Mouse (Mus musculus): ENCODE results near the gene Muc5b.
A peak's percentile ranks its signal among the peaks of the same experiment; 100 is the strongest.
"Not testable (repeated sequence)": the region's sequence is repeated elsewhere in the genome, so short reads cannot be mapped to it uniquely, and the experiment has no call there.

Gene Muc5b

DNA sequence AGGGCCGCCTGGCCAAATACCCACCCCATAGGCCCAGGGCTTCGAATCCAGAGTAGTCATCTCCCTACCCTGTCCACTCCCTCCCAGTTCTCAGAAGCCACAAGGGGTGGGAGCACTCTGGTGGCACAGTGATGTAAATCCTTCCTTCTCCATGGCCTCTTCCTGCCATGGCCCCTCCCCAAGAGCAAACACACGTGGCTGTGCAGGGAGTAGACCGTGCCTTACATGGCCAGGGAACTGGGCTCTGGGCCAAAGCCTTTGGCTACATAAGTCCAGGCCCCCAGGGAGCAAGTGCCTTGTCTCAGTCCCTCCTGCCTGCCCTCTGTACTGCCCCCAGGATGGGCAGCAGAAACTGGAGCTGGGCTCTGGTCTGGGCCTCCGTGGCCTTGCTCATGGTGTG is at the start of gene Muc5b:
TSS of gene Muc5b (plus strand) at position 292 of the 400 bp plus-strand sequence.
- DNase-seq (ENCODE audit: low spot score) = no peak

DNA sequence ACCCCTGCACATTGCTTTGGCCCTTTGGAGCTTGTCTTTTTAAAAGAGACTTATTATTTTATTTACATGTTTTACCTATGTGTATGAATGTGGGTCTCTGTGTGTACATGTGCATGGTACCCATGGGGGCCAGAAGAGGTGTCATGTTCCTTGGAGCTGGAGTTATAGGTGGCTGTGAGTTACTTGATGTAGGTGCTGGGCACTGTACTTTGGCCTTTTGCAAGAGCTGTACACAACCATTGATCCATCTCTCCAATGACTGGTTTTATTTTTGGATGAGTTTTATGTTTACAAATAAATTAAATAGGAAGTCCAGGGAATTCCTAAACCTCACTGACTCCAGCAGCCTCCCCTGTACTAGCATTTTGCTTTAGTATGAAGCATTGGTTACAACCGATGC is 44.6 kb upstream of the Muc5b start:
- DNase-seq (ENCODE audit: low spot score) = no peak

- DNase-seq (ENCODE audit: low spot score) = no peak
These were observed 35.7 kb upstream of the Muc5b start for GRCm38 (mm10) chr7:141803206-141803605.

- DNase-seq (ENCODE audit: low spot score) = no peak
These were observed 33.5 kb upstream of the Muc5b start for GRCm38 (mm10) chr7:141805384-141805783.

DNA sequence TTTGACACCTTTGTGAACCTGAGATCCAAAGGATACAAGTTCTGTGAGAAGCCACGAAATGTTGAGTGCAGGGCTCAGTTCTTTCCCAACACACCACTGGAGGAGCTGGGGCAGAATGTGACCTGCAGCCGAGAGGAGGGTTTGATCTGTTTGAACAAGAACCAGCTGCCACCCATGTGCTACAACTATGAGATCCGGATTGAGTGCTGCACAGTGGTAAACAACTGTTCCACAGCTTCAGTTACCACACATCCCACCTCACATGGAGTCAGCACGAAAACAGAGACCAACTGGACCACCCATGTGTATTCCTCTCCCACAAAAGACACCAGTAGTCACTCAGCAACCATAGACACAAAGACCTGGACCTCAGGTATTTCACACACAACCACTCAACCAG is 31.0 kb upstream of the Muc5b start:
- not testable (repeated sequence) for DNase-seq (ENCODE audit: low spot score)

GRCm38 (mm10) chr7:141809933-141810332 is 28.9 kb upstream of the Muc5b start:
- DNase-seq (ENCODE audit: low spot score) = not testable (repeated sequence)

DNA sequence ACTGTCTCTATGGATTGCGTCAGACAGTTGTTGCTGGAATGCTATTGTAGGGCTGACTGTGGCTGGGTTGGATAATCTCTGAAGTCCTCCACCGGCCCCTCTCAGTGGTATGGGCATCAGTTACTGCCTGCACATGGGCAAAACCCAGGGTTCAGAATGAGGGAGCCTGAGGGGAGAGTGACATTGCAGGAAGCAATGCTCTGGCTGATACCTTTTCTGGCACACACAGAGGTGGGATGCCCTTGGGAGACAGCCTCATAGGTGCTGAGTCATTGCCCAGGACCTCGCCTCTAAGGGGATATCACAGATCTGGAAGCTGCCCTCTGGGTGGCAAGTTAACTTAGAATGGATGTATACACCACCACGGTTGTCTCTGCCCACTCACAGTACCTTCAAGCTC is 25.5 kb upstream of the Muc5b start:
- DNase-seq (ENCODE audit: low spot score) = no peak

DNA sequence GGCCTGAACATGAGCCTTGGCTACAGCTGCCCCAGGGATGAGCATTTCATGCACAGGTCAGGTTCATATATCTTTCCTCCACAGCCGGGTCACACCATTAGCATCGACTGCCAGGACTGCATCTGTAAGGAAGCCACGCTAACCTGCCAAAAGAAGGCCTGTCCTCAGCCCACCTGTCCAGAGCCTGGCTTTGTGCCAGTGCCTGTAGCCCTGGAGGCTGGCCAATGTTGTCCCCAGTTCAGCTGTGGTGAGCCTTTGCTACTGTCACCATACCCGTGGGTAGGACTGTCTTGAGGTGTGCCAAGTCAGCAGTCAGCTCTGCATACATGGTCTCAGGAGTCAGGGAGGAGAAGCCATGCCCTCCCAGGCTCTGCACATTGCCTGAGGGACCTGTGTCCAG is 23.5 kb upstream of the Muc5b start:
- no peak for DNase-seq (ENCODE audit: low spot score)

- no peak for DNase-seq (ENCODE audit: low spot score)
These were observed 21.4 kb upstream of the Muc5b start for GRCm38 (mm10) chr7:141817355-141818075.

- peak; percentile 29 for DNase-seq (ENCODE audit: low spot score)
These were observed 20.6 kb upstream of the Muc5b start for GRCm38 (mm10) chr7:141818267-141818666.

DNA sequence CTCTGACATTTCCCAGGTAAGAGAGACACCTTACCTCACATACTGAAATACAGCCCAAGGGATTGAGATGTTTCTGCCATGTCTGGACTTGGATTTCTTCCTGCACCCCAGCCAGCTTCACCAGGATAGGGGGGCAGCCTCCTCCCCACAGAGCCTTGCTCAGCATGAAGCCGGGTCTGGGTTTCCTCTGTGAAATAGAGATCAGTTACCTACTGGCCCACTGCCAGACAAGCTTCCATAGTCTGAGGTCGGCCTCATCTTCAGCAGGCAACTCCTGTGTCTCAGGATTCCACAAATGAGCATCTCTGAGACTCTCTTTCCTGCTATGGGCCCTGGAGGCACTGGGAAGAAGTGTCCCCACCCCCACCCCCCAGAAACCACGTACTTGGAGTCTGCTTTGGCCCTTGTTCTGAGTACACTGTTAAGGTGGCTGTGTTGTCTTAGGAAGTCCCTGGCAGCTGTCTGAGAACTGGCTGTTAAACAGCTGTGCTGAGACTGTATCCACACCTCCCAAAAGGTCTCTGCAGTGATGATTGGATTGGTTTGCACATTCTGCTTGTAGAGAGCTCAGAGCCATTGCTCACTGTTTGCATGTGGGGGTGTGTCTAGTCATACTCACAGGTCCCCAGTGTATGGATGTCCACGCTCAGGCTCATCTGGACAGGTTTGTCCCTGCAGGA is 16.1 kb upstream of the Muc5b start:
- no peak for DNase-seq (ENCODE audit: low spot score)

DNA sequence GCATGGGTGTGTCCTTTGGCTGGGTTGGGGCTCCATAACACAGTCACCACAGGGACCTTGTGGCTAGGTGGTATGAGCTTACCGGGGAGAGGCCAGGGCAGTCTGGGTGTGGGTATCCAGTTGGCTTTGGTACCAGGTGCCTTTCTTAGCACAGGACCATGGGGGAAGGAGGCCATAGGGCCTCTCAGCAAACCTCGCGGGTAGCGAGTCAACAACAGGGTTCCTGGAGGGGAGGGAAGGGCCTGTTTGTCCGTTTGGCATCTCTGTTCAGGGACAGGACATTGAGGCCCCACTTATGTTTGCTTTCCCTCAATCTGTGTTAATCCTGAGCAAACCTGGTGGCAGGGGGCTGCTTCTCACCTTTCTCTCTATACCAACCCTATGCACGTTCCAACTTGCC is 15.2 kb upstream of the Muc5b start:
- DNase-seq (ENCODE audit: low spot score) = no peak

- no peak for DNase-seq (ENCODE audit: low spot score)
These were observed 14.5 kb upstream of the Muc5b start for GRCm38 (mm10) chr7:141824398-141824797.

DNA sequence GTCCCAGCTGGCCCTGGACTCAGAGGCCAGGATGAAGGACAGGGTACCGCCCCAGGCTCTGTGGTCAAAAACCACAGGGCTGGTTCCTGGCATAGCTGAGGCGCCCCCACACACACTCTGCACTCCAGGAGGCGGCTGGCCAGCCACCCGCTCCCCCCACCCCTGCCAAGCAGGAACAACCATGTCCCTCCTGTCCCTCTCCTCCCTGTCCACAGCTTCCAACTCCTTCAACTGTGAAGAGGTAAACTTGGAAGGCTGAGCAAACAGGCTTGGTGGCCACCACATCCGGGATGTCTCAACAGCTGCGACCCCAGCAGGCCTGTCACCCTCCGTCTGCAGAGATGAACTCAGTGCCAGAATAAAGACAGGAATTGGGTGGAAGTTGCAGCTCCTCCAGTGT is 2.9 kb upstream of the Muc5b start:
- DNase-seq (ENCODE audit: low spot score) = no peak

DNA sequence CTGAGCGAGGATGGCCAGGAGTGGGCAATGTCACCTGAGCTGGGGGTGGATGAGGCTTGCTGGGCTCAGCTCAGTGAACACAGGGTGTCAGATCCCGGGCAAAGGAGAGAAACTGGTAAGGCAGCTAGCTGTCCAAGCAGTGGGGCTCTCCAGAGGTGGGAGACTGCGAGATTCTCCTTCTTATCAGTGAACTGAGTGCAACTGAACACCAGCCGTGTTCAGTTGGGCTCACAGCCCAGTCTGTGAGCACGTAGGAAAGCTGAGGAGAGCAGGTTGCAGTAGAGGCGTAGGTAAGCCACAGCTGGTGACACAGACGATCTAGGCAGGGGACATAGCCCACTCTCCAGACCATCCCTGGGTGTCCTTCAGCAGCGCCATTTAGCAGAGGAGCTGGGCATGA is 2.4 kb upstream of the Muc5b start:
- DNase-seq (ENCODE audit: low spot score) = no peak

- no peak for DNase-seq (ENCODE audit: low spot score)
These were observed 1.5 kb downstream of the Muc5b start for GRCm38 (mm10) chr7:141840354-141840753.

GRCm38 (mm10) chr7:141861046-141861445 is 22.2 kb downstream of the Muc5b start:
- DNase-seq (ENCODE audit: low spot score) = no peak

GRCm38 (mm10) chr7:141869644-141870043 is 30.8 kb downstream of the Muc5b start:
- DNase-seq (ENCODE audit: low spot score) = no peak

GRCm38 (mm10) chr7:141870553-141870952 is 31.7 kb downstream of the Muc5b start:
- no peak for DNase-seq (ENCODE audit: low spot score)

- DNase-seq (ENCODE audit: low spot score) = no peak
These were observed 36.0 kb downstream of the Muc5b start for GRCm38 (mm10) chr7:141874891-141875290.

GRCm38 (mm10) chr7:141878813-141879212 is 39.9 kb downstream of the Muc5b start:
- no peak for DNase-seq (ENCODE audit: low spot score)

GRCm38 (mm10) chr7:141892151-141892550 is 53.3 kb downstream of the Muc5b start:
- no peak for DNase-seq (ENCODE audit: low spot score)

DNA sequence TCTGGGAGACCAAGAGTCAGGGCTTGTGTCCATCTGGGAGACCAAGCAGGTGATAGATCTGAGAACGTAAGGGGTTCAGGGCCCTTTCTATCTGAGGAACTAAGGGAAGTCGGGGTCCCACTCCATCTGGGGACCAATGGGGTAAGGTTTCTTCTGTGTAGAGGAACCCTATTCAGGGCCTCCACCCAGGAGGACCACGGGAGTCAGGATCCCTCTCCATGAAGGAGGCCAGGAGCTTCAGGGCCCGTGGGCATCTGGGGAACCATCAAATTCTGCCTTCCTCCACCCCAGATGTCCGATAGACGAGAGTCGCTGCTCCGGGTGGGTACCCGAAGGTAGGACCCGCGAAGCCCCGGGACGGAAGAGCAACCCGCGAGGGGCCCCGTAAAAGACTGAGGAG is 63.0 kb downstream of the Muc5b start:
- DNase-seq (ENCODE audit: low spot score) = peak; percentile 29

DNA sequence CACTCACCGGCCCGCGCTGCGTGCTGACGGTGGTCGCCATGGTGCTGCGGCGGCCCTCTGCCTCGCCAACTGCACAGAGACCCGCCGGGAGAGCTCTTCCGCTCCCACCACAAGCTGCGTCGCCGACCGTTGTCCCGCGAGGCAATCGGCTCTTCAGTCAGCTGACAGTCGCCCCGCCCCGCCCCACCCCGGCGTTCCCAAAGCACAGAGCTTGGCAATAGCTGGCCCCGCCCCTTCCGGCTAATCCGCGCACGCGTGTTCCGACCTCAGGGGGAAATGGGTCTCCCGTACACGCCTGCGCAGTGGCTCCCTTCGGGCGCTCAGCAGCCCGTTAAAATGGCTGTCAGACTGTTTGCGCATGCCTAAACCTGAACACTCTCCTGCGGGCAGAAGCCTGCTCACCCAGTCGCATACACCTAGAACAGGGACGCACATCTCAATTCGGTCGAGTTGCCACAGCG is 63.4 kb downstream of the Muc5b start:
- DNase-seq (ENCODE audit: low spot score) = peak; percentile 99
